Mouse (Mus musculus) testis, postnatal 10 days (tissue): ENCODE measurements around the gene Zmynd8.

Experiments used
- DNase-seq: peaks from one replicate; pipeline ENCODE4 v3.0.0; 2021; ENCODE audit warnings: low spot score

Gene Zmynd8

DNA sequence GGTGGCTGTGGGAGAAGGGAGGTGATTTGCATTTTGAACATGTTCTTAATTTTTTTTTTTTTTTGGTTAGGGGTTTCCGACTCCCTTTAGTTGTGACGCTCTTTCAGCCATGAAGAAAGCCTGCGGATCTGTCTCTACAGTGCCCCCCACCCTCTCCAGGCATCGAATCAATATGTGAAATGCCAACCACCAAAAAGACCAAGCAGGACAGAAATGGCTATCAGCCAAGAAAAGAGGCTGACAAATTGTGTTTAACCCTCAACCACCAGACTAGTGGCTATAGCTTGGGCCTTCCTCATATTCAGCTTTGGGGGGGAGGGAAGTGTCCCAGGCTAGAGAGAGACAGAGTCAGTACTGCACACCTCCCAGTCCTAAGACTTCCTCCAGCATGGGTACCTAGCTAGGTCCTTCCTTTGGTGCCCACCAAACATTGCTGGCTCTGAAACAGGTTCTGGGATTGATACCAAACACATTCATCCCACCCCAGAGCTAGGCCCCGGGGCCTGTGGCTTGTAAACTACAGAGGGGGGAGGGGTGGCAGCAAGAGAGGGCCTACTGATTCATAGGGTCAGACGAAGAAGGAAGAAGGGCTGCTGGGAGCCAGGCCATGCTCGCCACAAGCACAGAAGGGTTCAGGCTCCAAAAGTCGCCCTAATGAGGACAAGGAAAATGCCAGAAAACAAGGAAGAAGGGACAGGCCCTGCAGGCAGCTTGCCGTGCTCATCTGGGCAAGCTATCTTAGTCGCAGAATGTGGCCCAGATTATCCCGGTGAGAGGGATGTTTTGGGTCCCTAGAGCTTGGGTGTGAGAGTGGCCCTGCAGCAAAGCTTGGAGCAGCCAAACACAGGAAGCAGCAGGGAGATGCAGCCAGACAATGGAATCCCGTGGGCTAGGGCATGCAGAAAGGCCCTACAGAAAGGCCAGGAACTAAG is 40.1 kb downstream of the Zmynd8 start:
- no peak for DNase-seq

GRCm38 (mm10) chr2:165857841-165858426 is 40.9 kb downstream of the Zmynd8 start:
- DNase-seq, result peak; percentile 60

GRCm38 (mm10) chr2:165857395-165857831 is 41.4 kb downstream of the Zmynd8 start:
- DNase-seq, result no peak

- no peak for DNase-seq
Observed at GRCm38 (mm10) chr2:165856611-165857200, 42.1 kb downstream of the Zmynd8 start.

DNA sequence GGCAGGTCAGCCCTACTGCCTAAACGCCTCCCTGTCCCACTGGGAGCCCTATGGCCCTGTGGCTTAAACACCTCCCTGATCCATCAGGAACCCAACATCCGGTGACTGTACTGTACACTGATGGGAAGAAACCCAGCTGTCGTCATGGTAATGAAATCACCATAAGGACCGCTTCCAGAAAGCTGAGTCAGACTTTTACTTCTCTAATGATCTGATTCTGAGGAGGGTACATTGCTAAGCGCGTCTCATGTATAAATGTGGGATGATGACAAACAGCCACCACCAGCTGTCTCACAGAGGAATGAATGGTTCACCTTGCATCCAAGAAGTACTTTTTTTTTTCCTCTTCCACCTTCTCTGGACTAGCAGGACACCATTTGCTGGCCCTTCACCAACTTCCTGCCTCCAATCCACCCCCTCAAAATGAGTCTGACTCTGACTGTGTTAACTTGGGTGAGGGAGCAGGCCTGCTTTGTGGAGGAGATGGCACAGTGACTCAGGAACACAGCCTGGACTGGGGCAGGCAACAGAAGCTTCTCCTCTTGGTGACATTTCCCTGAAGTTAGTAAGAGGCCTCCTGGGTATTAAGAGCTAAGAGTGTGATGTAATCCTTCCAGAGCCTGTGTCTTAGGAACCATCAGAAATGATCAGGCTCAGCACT is 43.0 kb downstream of the Zmynd8 start:
- no peak for DNase-seq

DNA sequence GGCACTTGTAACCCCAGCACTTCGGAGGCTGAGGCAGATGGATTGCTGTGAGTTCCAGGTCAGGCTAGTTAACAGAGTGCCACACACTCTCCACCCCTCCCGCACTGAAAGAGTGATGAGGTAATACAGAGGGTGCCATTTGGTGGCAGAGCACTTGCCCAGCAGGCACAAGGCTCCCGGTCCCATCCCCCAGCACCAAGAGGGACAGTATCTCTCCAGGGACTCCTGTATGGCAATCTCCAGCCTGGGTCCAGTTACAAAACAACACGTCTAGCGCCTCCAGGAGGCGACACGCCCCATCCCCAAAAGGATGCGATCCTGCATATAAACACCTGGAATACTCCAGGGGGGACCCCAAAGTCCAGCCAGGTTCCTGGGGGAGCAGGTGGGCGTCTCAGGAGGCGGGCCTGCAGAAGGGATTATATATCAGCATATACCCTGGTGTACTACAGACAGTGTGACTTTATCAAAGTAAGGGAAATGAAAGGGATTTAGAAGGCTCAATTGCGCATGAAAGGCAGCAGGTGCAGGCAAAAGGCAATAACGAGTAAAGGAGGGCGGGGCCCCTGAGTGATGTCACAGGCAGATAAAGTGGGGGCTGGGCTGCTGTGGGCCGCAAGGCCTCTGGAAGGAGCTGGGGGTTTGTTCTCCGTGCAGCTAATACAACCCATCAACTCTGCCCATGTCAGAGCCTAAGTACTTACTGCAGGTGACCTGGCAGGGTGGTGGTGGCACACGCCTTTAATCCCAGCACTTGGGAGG is 44.4 kb downstream of the Zmynd8 start:
- no peak for DNase-seq

DNA sequence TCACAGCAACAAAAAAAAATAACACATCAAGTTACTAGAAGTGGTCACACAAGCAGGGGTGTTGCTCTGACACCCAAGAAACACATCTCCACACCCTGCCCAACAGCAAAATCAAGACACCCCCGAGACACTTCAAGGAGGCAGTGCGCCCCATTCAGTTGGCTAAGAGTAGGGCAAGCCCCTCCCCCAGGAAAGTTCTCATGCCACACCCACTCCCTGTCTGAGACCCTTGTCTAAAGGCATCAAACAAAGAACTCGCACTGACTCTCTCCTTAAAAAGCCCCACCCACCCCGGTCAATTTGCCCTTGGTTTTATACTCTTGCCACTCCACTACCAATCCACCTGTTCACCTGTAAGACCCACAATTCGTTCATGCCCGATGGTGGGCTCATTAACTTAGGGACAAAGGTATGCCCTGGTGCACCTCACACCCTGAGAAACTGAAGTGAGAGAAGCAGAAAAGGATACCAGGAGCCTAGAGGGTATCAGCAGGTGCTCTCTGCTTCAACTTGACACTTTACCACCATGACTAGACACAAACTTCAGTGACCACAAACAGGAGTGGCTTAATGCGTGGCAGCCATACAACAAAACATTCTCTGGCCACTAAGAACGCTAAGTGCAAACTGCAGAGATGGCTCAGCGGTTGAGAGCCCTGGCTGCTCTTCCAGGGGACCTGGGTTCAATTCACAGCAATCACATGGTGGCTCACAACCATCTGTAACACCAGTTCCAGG is 45.8 kb downstream of the Zmynd8 start:
- DNase-seq, result no peak

- no peak for DNase-seq
Observed at GRCm38 (mm10) chr2:165852453-165852852, 46.4 kb downstream of the Zmynd8 start.

GRCm38 (mm10) chr2:165851811-165852415 is 46.9 kb downstream of the Zmynd8 start:
- DNase-seq, result no peak

GRCm38 (mm10) chr2:165850826-165851225 is 48.0 kb downstream of the Zmynd8 start:
- no peak for DNase-seq

GRCm38 (mm10) chr2:165849129-165849528 is 49.7 kb downstream of the Zmynd8 start:
- DNase-seq, result peak; percentile 75

DNA sequence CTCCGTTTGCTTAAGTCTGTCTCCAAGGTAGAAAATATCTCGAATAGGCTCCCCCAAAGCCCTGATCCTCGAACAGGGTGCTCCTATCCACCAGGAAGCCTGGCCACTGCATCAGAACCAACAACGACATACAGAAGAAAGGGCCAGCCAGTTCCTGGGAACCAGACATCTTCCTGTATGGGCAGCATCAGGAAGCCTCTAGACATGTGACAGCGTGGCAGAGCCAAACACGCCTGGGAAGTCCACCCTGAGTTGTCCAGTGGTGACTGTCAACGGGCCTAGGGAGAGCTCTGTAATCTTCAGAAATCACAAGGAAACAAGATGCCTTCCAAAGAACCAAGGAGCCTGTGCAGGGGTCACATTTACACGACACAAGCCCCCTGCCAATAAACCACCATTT is 52.0 kb downstream of the Zmynd8 start:
- DNase-seq, result no peak

DNA sequence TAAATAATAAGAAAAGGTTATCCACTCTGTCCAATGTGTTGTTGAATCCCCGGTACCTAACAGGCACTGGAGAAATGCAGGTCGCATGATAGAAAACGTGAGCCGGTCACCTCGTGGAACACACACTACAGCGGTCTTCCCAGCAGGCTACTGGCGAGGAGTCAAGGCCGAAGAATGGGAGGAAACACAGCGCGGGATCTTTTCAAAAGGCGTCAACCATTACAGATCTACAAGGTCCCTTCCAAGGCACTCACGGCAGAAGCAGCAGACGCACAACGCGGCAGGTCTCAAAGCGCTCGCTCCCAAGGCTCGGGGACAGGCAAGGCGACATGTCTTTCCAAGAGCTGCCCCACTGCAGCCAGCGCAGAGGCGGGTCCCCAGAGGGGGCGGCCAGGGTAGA is 53.3 kb downstream of the Zmynd8 start:
- peak; percentile 57 for DNase-seq

DNA sequence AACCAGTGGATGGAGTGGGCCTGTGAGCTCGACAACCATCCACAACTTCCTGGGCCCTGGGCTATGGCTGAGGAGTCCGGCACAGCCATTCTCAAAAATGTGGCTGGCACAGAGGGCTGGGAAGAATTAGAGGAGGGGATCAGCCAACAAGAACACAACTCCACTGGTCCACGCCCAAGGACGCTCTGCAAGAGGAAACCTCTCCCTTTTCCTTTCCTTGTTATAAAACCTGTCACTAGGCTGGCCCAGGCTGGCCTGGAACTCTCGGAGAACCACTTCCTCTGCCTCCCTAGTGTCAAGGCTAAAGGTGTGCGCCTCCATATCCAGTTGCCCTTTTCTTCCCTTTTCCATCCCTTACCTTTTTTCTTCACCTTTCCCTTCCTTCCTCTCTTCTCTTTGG is 55.5 kb downstream of the Zmynd8 start:
- no peak for DNase-seq

- DNase-seq, result no peak
Observed at GRCm38 (mm10) chr2:165842241-165842640, 56.6 kb downstream of the Zmynd8 start.

- no peak for DNase-seq
Observed at GRCm38 (mm10) chr2:165841805-165842204, 57.0 kb downstream of the Zmynd8 start.

GRCm38 (mm10) chr2:165840852-165841251 is 58.0 kb downstream of the Zmynd8 start:
- DNase-seq, result no peak

DNA sequence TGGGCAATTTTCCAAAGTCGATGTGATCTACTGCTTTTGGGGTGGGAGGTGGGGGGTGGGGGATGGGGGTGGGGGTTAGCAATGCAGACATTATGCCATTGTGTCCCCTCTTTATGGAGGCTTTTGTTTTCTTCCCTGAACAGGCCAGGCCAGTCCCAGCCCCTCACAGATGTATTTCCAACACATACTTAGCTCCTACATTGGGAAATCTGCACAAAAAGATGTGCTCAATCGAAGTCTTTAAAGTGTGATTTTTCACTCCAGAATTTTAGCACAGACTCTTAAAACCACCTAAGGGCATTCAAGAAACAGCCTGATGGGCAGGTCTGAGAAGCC is 59.5 kb downstream of the Zmynd8 start:
- no peak for DNase-seq

- no peak for DNase-seq
Observed at GRCm38 (mm10) chr2:165838606-165839316, 60.1 kb downstream of the Zmynd8 start.

DNA sequence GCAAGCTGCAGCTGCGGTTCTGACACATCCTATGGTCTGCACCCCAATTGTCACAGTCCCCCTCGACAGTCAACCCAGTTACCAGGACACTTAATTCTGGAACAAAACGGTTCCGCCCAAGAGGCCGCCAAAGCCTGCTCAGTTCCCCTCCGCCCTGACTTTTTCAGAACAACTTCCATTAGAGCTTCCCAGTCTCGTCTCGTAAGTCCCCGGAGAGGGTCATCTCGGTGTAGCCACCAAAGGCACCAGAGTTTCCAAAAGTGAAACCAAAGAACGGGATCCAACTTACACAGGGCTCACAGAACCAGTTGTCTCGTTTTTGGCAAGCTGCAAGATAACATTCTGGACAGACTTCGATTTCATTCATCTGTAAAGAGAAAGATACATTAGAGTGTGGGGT is 64.2 kb downstream of the Zmynd8 start:
- DNase-seq, result no peak
